ENCODE assay signal across 12 mouse cellular contexts in the genomic region with DNA sequence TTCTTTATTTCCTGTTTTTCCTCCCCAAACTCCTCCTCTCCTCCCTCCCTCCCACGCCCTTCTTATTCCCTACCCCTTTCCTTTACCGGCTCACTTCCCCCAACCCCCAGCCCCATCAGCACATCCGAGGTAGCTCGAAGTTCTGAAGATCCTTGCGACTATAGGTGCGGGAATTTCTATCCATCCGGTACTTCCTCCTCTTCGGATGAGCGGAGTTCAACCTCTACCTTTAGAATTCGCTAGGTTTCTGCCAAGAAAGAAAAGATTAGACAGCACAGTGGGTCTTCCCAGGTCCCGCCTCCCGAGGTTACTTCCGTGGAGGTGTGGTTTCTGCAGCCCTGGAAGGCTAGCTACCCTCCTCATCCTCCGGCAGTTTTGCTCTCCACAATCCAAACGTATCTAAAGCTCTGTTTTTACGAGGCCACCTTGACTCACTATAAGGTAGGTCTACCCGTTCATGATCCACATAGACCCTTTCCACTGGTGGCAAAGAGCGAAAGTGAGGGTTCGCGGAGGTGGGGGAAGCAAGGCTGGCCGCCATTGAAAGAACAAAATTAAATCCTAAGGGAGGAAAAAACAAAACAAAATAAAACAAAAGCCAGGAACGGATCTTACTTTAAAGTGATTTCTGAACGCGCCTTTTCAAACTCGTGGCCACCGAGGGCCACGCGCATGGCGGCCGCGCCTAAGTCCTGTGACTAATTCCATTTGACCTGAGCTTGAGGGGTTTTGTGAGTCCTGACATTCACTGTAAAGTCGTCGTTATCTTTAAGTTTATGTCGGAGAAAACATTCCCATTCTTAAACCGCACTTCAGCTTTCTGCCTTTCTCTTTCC. TPM values are rescaled to one million over a fixed set of nuclear protein-coding genes. Genes with fewer than 3 reads are reported as not detected.
DNase-seq lines count a peak whose midpoint lies in the region; ATAC-seq and TF ChIP-seq lines count a peak whose summit lies in the region.
"Had no signal": no experiment of that assay in that cellular context is flagged by ENCODE, and none has a peak within 500 bp of the region (broad histone marks: within the 10 kb centered on the region; RNA-seq: fewer than 3 reads in every experiment).

No protein-coding gene starts in this region.

- TF ChIP-seq POLR2A in lung, adult 2 months (IDR thresholded peaks at IDR 0.05; ENCODE audit: borderline replicate concordance, extremely low read depth, low read depth, low read length) = no peak

- H3K36me3 ChIP-seq in heart, embryonic 10.5 days = no peaks in the 10 kb centered on the region
- H3K36me3 ChIP-seq in lung, embryonic 16.5 days (ENCODE audit: control insufficient read depth, insufficient read depth, low read length) = no peaks in the 10 kb centered on the region
- H3K36me3 ChIP-seq in forebrain, embryonic 13.5 days (ENCODE audit: poor library complexity, severe bottlenecking) = no peaks in the 10 kb centered on the region
- H3K36me3 ChIP-seq in midbrain, embryonic 12.5 days = no peaks in the 10 kb centered on the region

- 2% methylated on average over 35 of the region's 35 CpGs for WGBS in heart, embryonic 10.5 days
- 4% methylated on average over 35 of the region's 35 CpGs for WGBS in lung, embryonic 16.5 days
- 7% methylated on average over 35 of the region's 35 CpGs for WGBS in lung, adult 2 months
- WGBS in forebrain, embryonic 13.5 days = 1% methylated on average over 35 of the region's 35 CpGs
- 1% methylated on average over 35 of the region's 35 CpGs for WGBS in midbrain, embryonic 12.5 days

- ATAC-seq in lung, embryonic 16.5 days (ENCODE audit: low read depth) = no peak
- no peak for ATAC-seq in forebrain, embryonic 13.5 days
- ATAC-seq in midbrain, embryonic 12.5 days (ENCODE audit: low FRiP score, low read depth) = no peak
- no peak for ATAC-seq in monocyte, adult 5-6 weeks (replicated peaks; ENCODE audit: insufficient number of reproducible peaks, low FRiP score, low TSS enrichment, poor library complexity, severe bottlenecking)

- TF ChIP-seq CTCF in lung, adult 2 months (IDR thresholded peaks at IDR 0.05; ENCODE audit: insufficient read depth, low read length) = no peak

- H3K9ac ChIP-seq in lung, embryonic 16.5 days (ENCODE audit: low read length) = no peak overlapping the region
- no peak overlapping the region for H3K9ac ChIP-seq in forebrain, embryonic 13.5 days
- H3K9ac ChIP-seq in midbrain, embryonic 12.5 days (replicated peaks) = no peak overlapping the region; the same call in 1 of the 2 replicates

- no peak for DNase-seq in heart, embryonic 10.5 days (ENCODE audit: low spot score)
- no peak for DNase-seq in heart, adult 18-20 months
- DNase-seq in lung, adult 2 months = no peak
- no peak for DNase-seq in right cerebral cortex, postnatal 36 days (ENCODE audit: low spot score in 2 of 2)
- DNase-seq: lung, postnatal 36 days had no signal

- peaks cover 91% of the 10 kb centered on the region for H3K27me3 ChIP-seq in heart, embryonic 10.5 days (ENCODE audit: insufficient read depth, poor library complexity, severe bottlenecking)
- H3K27me3 ChIP-seq in lung, embryonic 16.5 days (ENCODE audit: control insufficient read depth, insufficient read depth, low read depth, low read length) = peaks cover 64% of the 10 kb centered on the region
- H3K27me3 ChIP-seq in forebrain, embryonic 13.5 days = peaks cover 96% of the 10 kb centered on the region
- peaks cover 79% of the 10 kb centered on the region for H3K27me3 ChIP-seq in midbrain, embryonic 12.5 days

- H3K4me2 ChIP-seq in lung, embryonic 16.5 days (ENCODE audit: low read depth, low read length) = peak overlapping the region; percentile 45
- H3K4me2 ChIP-seq in forebrain, embryonic 13.5 days = 0 out of 2 replicates have a peak overlapping the region, but pooled peaks have one; percentile 6
- peak overlapping the region; percentile 42 for H3K4me2 ChIP-seq in midbrain, embryonic 12.5 days (replicated peaks)

- H3K4me3 ChIP-seq in heart, embryonic 10.5 days = peak overlapping the region; percentile 41
- H3K4me3 ChIP-seq in lung, embryonic 16.5 days (ENCODE audit: low read length) = peak overlapping the region; percentile 31
- no peak overlapping the region for H3K4me3 ChIP-seq in lung, adult 2 months (replicated peaks; ENCODE audit: extremely low read depth, low read depth, low read length)
- H3K4me3 ChIP-seq in forebrain, embryonic 13.5 days = no peak overlapping the region
- peak overlapping the region; percentile 16 for H3K4me3 ChIP-seq in midbrain, embryonic 12.5 days

- no peaks in the 10 kb centered on the region for H3K9me3 ChIP-seq in heart, embryonic 10.5 days
- H3K9me3 ChIP-seq in lung, embryonic 16.5 days (ENCODE audit: control insufficient read depth, low read length) = no peaks in the 10 kb centered on the region
- no peaks in the 10 kb centered on the region for H3K9me3 ChIP-seq in forebrain, embryonic 13.5 days (replicated peaks)
- no peaks in the 10 kb centered on the region for H3K9me3 ChIP-seq in midbrain, embryonic 12.5 days

- no peak overlapping the region for H3K27ac ChIP-seq in heart, embryonic 10.5 days
- no peak overlapping the region for H3K27ac ChIP-seq in lung, embryonic 16.5 days (ENCODE audit: low read length)
- no peak overlapping the region for H3K27ac ChIP-seq in forebrain, embryonic 13.5 days
- H3K27ac ChIP-seq in midbrain, embryonic 12.5 days (replicated peaks) = peak overlapping the region; percentile 69; the same call in 1 of the 2 replicates

- peaks cover 10% of the 10 kb centered on the region; the same call in 1 of the 2 replicates for H3K4me1 ChIP-seq in heart, embryonic 10.5 days
- peaks cover 21% of the 10 kb centered on the region for H3K4me1 ChIP-seq in lung, embryonic 16.5 days (replicated peaks; ENCODE audit: control insufficient read depth, insufficient read depth, low read length)
- H3K4me1 ChIP-seq in lung, adult 2 months (ENCODE audit: control insufficient read depth, insufficient read depth, low read length) = peaks cover 3% of the 10 kb centered on the region
- peaks cover 44% of the 10 kb centered on the region for H3K4me1 ChIP-seq in forebrain, embryonic 13.5 days
- peaks cover 65% of the 10 kb centered on the region for H3K4me1 ChIP-seq in midbrain, embryonic 12.5 days

RNA-seq across cellular contexts. Expression of a gene that starts 2.5 kb away (rescaled TPM):
- polyA plus RNA-seq in heart, embryonic 10.5 days (2016; fragmentation: Nextera tagmentation; extraction: Ambion mirVana) = 0.06 TPM in 1 of 2 replicates, not detected in the other
- not detected for total RNA-seq in heart, adult 18-20 months (2021)
- polyA plus RNA-seq in lung, embryonic 16.5 days (2015; fragmentation: Nextera tagmentation; extraction: Ambion mirVana) = not detected in 2 replicates
- polyA plus RNA-seq in lung, adult 2 months (2012; rRNA removed) = not detected in 2 replicates
- 7.5 and 10.9 TPM in 2 replicates for polyA plus RNA-seq in forebrain, embryonic 13.5 days (2015; fragmentation: Nextera tagmentation; extraction: Ambion mirVana)
- polyA plus RNA-seq in midbrain, embryonic 12.5 days (2016; fragmentation: Nextera tagmentation; extraction: Ambion mirVana) = 176 and 184 TPM in 2 replicates
- not detected in 3 replicates for total RNA-seq in monocyte, adult 5-6 weeks (2017)
- total RNA-seq: heart, adult 8-10 months; layer of hippocampus, adult 18-20 months had no signal
- polyA plus RNA-seq: cortical plate, adult 2 months had no signal

Comparison
In these comparisons a context has a peak if more than half of its experiments do, and no peak if none do; other contexts are left out.
1. H3K4me3 ChIP-seq: peak in heart, embryonic 10.5 days (single experiment), lung, embryonic 16.5 days (single experiment) and midbrain, embryonic 12.5 days (single experiment); none in lung, adult 2 months (single experiment) and forebrain, embryonic 13.5 days (single experiment).
2. RNA of a gene that starts 2.5 kb away (polyA plus RNA-seq): 176 to 184 TPM in midbrain, embryonic 12.5 days; 7.5 to 10.9 TPM in forebrain, embryonic 13.5 days, 0.06 TPM in heart, embryonic 10.5 days, not detected in lung, embryonic 16.5 days and not detected in lung, adult 2 months; every median in the first group is over 10 times any median in the second.
3. Peak in every context shown above with its lines, with median percentiles within 50 percentile points of each other: H3K4me2 ChIP-seq.